Mouse (Mus musculus) retina, postnatal 7 days (tissue): ENCODE measurements around the gene Pik3ip1.

Source experiments
- DNase-seq: peaks from one replicate; pipeline ENCODE4 v3.0.0-alpha.2; 2012; ENCODE audit warnings: low read depth, low spot score

The Pik3ip1 gene

GRCm38 (mm10) chr11:3337173-3337955 lies 7.2 kb downstream of the Pik3ip1 start:
- DNase-seq: peak; percentile 38

- DNase-seq: no peak
Observed at GRCm38 (mm10) chr11:3337961-3338360, 7.8 kb downstream of the Pik3ip1 start.

GRCm38 (mm10) chr11:3341476-3341875 lies 11.3 kb downstream of the Pik3ip1 start:
- no peak for DNase-seq

GRCm38 (mm10) chr11:3344916-3345315 lies 14.7 kb downstream of the Pik3ip1 start:
- DNase-seq: no peak

- DNase-seq: no peak
Observed at GRCm38 (mm10) chr11:3346351-3346750, 16.1 kb downstream of the Pik3ip1 start.

- peak; percentile 88 for DNase-seq
Observed at GRCm38 (mm10) chr11:3347091-3347834, 17.1 kb downstream of the Pik3ip1 start.

GRCm38 (mm10) chr11:3347835-3348195 lies 17.6 kb downstream of the Pik3ip1 start:
- no peak for DNase-seq

- no peak for DNase-seq
Observed at GRCm38 (mm10) chr11:3348576-3349342, 18.6 kb downstream of the Pik3ip1 start.

- no peak for DNase-seq
Observed at GRCm38 (mm10) chr11:3349343-3349695, 19.1 kb downstream of the Pik3ip1 start.

- no peak for DNase-seq
Observed at GRCm38 (mm10) chr11:3352131-3352530, 21.9 kb downstream of the Pik3ip1 start.

- DNase-seq: no peak
Observed at GRCm38 (mm10) chr11:3352990-3353585, 22.9 kb downstream of the Pik3ip1 start.

- no peak for DNase-seq
Observed at GRCm38 (mm10) chr11:3362854-3363253, 32.7 kb downstream of the Pik3ip1 start.

- no peak for DNase-seq
Observed at GRCm38 (mm10) chr11:3366411-3366810, 36.2 kb downstream of the Pik3ip1 start.

GRCm38 (mm10) chr11:3368983-3369382 lies 38.8 kb downstream of the Pik3ip1 start:
- no peak for DNase-seq

GRCm38 (mm10) chr11:3369449-3369848 lies 39.2 kb downstream of the Pik3ip1 start:
- DNase-seq: no peak

GRCm38 (mm10) chr11:3370162-3370561 lies 40.0 kb downstream of the Pik3ip1 start:
- DNase-seq: no peak

GRCm38 (mm10) chr11:3370928-3371598 lies 40.9 kb downstream of the Pik3ip1 start:
- DNase-seq: peak; percentile 61

- DNase-seq: no peak
Observed at GRCm38 (mm10) chr11:3371599-3372295, 41.5 kb downstream of the Pik3ip1 start.

- no peak for DNase-seq
Observed at GRCm38 (mm10) chr11:3373591-3374292, 43.5 kb downstream of the Pik3ip1 start.

- peak; percentile 38 for DNase-seq
Observed at GRCm38 (mm10) chr11:3374293-3374645, 44.1 kb downstream of the Pik3ip1 start.
